Mouse (Mus musculus) neural tube, embryonic 14.5 days (tissue): ENCODE data around the gene Gm8947. TPM values are rescaled to one million over a fixed set of nuclear protein-coding genes. Genes with fewer than 3 reads are reported as not detected.
"Not testable (repeated sequence)": the region's sequence is repeated elsewhere in the genome, so short reads cannot be mapped to it uniquely, and the experiment has no call there.

Source experiments
- ATAC-seq: fragments of 200-750 bp; cut with Nextera tagmentation; 2 replicates; pipeline ENCODE4 v1.8.0; 2017; ENCODE audit warnings: low read depth, mild to moderate bottlenecking, moderate TSS enrichment, moderate library complexity
- H3K27ac ChIP-seq: fragments of 300-500 bp; sonication (generic); 2 replicates; pipeline ENCODE4 v1.5.1; 2014; ENCODE audit warnings: low read depth, mild to moderate bottlenecking, control low read depth, low read length, moderate library complexity, mixed read lengths
- H3K27me3 ChIP-seq: fragments of 300-500 bp; sonication (generic); 2 replicates; pipeline ENCODE4 v1.6.1; 2014; ENCODE audit warnings: low read length; ENCODE audit not compliant: control insufficient read depth, insufficient read depth
- H3K36me3 ChIP-seq: fragments of 300-500 bp; sonication (generic); 2 replicates; pipeline ENCODE4 v1.6.1; 2014; ENCODE audit warnings: low read length, mixed read lengths; ENCODE audit not compliant: control insufficient read depth, insufficient read depth
- H3K4me1 ChIP-seq: fragments of 300-500 bp; sonication (generic); 2 replicates; pipeline ENCODE4 v1.6.1; 2014; ENCODE audit warnings: low read length; ENCODE audit not compliant: control insufficient read depth, insufficient read depth
- H3K4me2 ChIP-seq: fragments of 300-500 bp; sonication (generic); 2 replicates; pipeline ENCODE4 v1.6.1; 2014; ENCODE audit warnings: mild to moderate bottlenecking, low read depth, low read length, control low read depth
- H3K4me3 ChIP-seq: fragments of 300-500 bp; sonication (generic); 2 replicates; pipeline ENCODE4 v1.5.1; 2014; ENCODE audit warnings: low read depth, low read length, control low read depth, mixed read lengths
- H3K9ac ChIP-seq: fragments of 300-500 bp; sonication (generic); replicated peaks from 2 replicates; pipeline ENCODE4 v1.6.1; 2014; ENCODE audit warnings: low read depth, mild to moderate bottlenecking, control low read depth, low read length, mixed read lengths
- H3K9me3 ChIP-seq: fragments of 300-500 bp; sonication (generic); 2 replicates; pipeline ENCODE4 v1.6.1; 2016; ENCODE audit warnings: low read length; ENCODE audit not compliant: control insufficient read depth
- WGBS: fragments of 180-500 bp; shearing (Covaris S2); extraction: QIAGEN DNeasy Blood & Tissue Kit; methylation state at CpG from one replicate; pipeline ENCODE4 v1.1.7; 2014; 5-methylcytosine and 5-hydroxymethylcytosine counted together
- polyA plus RNA-seq: library from polyadenylated mRNA; unstranded; fragments of >200 nt; fragmentation: Nextera tagmentation; extraction: Ambion mirVana; gene quantifications from 2 replicates; pipeline ENCODE4 v1.2.1, GENCODE M21; 2014

Gm8947 gene
- polyA plus RNA-seq, 1 experiment from 2014 or later = not detected

DNA sequence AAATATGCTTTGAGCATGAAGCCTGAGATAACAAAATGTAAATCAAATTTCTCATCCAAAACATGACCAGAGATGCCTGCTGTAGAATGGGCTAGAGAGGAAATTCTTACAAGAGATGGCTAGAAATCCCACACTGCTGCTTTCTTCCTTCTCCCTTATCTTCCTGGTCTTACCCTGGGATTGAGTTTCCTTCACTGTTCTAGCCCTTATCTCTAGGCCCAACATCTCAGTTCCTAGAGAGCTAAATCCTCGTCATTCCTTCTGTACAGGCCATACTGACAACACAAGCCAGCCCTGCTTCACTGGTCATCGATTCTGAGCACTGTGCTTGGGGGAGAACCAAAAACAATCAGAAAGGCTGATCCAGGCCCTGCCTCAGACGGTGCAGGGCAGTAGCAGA, 4.5 kb downstream of the Gm8947 start:
- not testable (repeated sequence) for H3K4me1 ChIP-seq, H3K27ac ChIP-seq, H3K4me3 ChIP-seq, H3K4me2 ChIP-seq, ATAC-seq, H3K9me3 ChIP-seq, H3K36me3 ChIP-seq, H3K9ac ChIP-seq, H3K27me3 ChIP-seq
- WGBS = 93% methylated on average over 3 of the region's 3 CpGs

DNA sequence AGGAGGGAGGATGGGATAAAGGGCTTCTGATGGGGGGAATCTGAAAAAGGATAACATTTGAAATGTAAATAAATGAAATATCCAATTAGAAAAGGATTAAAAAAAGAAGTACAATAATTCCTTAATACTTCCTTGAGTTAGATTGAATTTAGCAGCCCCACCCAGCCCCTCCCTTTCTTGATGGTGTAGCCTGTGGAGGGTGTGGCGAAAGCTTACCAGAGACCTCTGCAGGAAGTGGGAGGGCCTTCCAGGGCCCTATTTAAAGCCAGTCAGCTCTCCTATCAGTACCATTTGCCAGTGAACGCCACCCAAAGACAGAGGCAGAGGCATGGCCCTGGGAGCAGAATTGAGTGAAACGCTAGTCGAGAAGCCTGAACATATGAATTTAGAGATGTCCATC, 5.9 kb downstream of the Gm8947 start, which contains the start of gene Gm47995:
Gene Gm47995 (plus strand): TSS at position 329 of the 400 bp plus-strand sequence.
- H3K36me3 ChIP-seq, H3K27me3 ChIP-seq, H3K4me3 ChIP-seq, H3K4me2 ChIP-seq, H3K4me1 ChIP-seq, H3K9me3 ChIP-seq, H3K9ac ChIP-seq, ATAC-seq, H3K27ac ChIP-seq: not testable (repeated sequence)
- 80% methylated on average over 2 of the region's 4 CpGs for WGBS

- H3K27me3 ChIP-seq, H3K4me1 ChIP-seq, H3K4me3 ChIP-seq, H3K9ac ChIP-seq, H3K27ac ChIP-seq, H3K4me2 ChIP-seq, H3K9me3 ChIP-seq, ATAC-seq, H3K36me3 ChIP-seq: not testable (repeated sequence)
Observed at GRCm38 (mm10) chr1:151200620-151201019, 8.4 kb downstream of the Gm8947 start.

DNA sequence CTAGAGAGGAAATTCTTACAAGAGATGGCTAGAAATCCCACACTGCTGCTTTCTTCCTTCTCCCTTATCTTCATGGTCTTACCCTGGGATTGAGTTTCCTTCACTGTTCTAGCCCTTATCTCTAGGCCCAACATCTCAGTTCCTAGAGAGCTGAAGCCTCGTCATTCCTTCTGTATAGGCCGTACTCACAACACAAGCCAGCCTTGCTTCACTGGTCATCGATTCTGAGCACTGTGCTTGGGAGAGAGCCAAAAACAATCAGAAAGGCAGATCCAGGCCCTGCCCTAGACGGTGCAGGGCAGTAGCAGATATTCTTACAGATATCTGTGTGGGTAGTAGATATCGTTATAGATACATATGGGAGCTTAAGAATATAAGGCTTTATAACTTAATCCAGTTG, 10.6 kb downstream of the Gm8947 start:
- not testable (repeated sequence) for H3K9me3 ChIP-seq, H3K27me3 ChIP-seq, ATAC-seq, H3K4me2 ChIP-seq, H3K27ac ChIP-seq, H3K4me1 ChIP-seq, H3K9ac ChIP-seq, H3K36me3 ChIP-seq, H3K4me3 ChIP-seq
- WGBS = 75% methylated on average over 3 of the region's 5 CpGs

DNA sequence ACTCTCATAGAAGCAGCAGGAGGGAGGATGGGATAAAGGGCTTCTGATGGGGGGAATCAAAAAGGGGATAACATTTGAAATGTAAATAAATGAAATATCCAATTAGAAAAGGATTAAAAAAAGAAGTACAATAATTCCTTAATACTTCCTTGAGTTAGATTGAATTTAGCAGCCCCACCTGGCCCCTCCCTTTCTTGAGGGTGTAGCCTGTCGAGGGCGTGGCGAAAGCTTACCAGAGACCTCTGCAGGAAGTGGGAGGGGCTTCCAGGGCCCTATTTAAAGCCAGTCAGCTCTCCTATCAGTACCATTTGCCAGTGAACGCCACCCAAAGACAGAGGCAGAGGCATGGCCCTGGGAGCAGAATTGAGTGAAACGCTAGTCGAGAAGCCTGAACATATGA, 11.6 kb downstream of the Gm8947 start, which contains the start of gene 3110040M04Rik:
Gene 3110040M04Rik (plus strand): TSS at position 304 of the 400 bp plus-strand sequence.
- ATAC-seq, H3K4me2 ChIP-seq: not testable (repeated sequence)

GRCm38 (mm10) chr1:151208493-151208892, 16.3 kb downstream of the Gm8947 start:
- 64% methylated on average over 3 of the region's 5 CpGs for WGBS
- not testable (repeated sequence) for H3K9ac ChIP-seq, H3K4me3 ChIP-seq, H3K27ac ChIP-seq, H3K4me1 ChIP-seq, H3K36me3 ChIP-seq, H3K4me2 ChIP-seq, H3K9me3 ChIP-seq, H3K27me3 ChIP-seq
- peak; percentile 68; the same call in 1 of the 2 replicates for ATAC-seq

More for the DNA sequence above, 11.6 kb downstream of the Gm8947 start, which contains the start of gene 3110040M04Rik:
- H3K27me3 ChIP-seq, H3K4me3 ChIP-seq, H3K36me3 ChIP-seq, H3K9ac ChIP-seq, H3K4me1 ChIP-seq, H3K27ac ChIP-seq, H3K9me3 ChIP-seq: not testable (repeated sequence)
- WGBS = no CpG with 5 or more reads among the region's 6 CpGs

GRCm38 (mm10) chr1:151208944-151209343, 16.8 kb downstream of the Gm8947 start:
- not testable (repeated sequence) for H3K4me2 ChIP-seq, ATAC-seq

DNA sequence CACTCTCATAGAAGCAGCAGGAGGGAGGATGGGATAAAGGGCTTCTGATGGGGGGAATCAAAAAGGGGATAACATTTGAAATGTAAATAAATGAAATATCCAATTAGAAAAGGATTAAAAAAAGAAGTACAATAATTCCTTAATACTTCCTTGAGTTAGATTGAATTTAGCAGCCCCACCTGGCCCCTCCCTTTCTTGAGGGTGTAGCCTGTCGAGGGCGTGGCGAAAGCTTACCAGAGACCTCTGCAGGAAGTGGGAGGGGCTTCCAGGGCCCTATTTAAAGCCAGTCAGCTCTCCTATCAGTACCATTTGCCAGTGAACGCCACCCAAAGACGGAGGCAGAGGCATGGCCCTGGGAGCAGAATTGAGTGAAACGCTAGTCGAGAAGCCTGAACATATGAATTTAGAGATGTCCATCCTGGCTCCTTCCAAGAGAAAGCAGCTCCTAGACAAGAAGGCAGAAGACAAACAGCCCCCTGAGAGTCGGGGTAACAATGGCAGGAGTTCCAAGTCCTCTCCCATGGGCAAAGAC, 17.7 kb downstream of the Gm8947 start, which contains the start of gene Gm47996:
Gene Gm47996 (plus strand): TSS at position 308 of the 532 bp plus-strand sequence.
- not testable (repeated sequence) for ATAC-seq

More at GRCm38 (mm10) chr1:151208944-151209343, 16.8 kb downstream of the Gm8947 start:
- H3K9ac ChIP-seq, H3K4me1 ChIP-seq, H3K27ac ChIP-seq, H3K4me3 ChIP-seq, H3K27me3 ChIP-seq, H3K36me3 ChIP-seq, H3K9me3 ChIP-seq: not testable (repeated sequence)

DNA sequence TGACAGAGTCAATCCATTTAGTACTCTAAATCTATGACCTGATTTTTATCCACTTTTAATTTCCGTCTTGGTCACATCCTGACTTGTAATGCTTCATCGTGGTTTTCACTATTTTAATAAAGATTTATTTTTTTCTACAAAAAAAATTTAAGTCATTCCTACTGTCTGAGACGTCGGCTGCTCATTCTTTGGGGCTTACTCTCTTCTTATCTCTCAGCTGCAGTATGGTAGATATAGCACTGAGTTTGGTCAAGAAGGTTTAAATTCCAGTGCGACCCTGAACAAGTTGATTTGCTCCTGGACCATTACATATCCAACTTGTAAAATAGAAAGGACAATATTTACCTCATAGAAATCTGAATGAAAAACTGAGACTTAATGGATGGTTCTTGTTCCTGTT, 19.5 kb downstream of the Gm8947 start:
- WGBS = 90% methylated on average over 5 of the region's 5 CpGs
- not testable (repeated sequence) for H3K9ac ChIP-seq, H3K36me3 ChIP-seq, H3K4me1 ChIP-seq, H3K9me3 ChIP-seq, H3K4me3 ChIP-seq, H3K4me2 ChIP-seq, H3K27me3 ChIP-seq, ATAC-seq, H3K27ac ChIP-seq

More for the DNA sequence above, 17.7 kb downstream of the Gm8947 start, which contains the start of gene Gm47996:
- H3K36me3 ChIP-seq, H3K9me3 ChIP-seq, H3K4me2 ChIP-seq, H3K27ac ChIP-seq, H3K27me3 ChIP-seq, H3K4me3 ChIP-seq, H3K4me1 ChIP-seq, H3K9ac ChIP-seq: not testable (repeated sequence)
- WGBS = 90% methylated on average over 4 of the region's 8 CpGs
